Mouse (Mus musculus): ENCODE data around the gene A630073D07Rik. TPM values are rescaled to one million over a fixed set of nuclear protein-coding genes. Genes with fewer than 3 reads are reported as not detected.
"Not testable (repeated sequence)": the region's sequence is repeated elsewhere in the genome, so short reads cannot be mapped to it uniquely, and the experiment has no call there.

A630073D07Rik gene
- polyA plus RNA-seq (2015; fragmentation: Nextera tagmentation; extraction: Ambion mirVana) = not detected in 2 replicates

GRCm38 (mm10) chr6:132651426-132651825, at the start of gene A630073D07Rik:
Gene A630073D07Rik (minus strand): TSS chr6:132651526.
- H3K9me3 ChIP-seq (ENCODE audit: low read length) = no peaks in the 10 kb centered on the region
- H3K4me2 ChIP-seq (replicated peaks; ENCODE audit: low read depth, low read length) = no peak within 1 kb of the TSS
- H3K27ac ChIP-seq (ENCODE audit: low read length) = no peak within 1 kb of the TSS
- WGBS = 74% methylated on average over 1 of the region's 1 CpGs
- H3K9ac ChIP-seq (replicated peaks; ENCODE audit: low read length) = no peak within 1 kb of the TSS
- no peaks in the 10 kb centered on the region for H3K27me3 ChIP-seq (ENCODE audit: insufficient read depth, low read length)
- H3K4me3 ChIP-seq (ENCODE audit: low read length) = no peak within 1 kb of the TSS
- no peaks in the 10 kb centered on the region for H3K4me1 ChIP-seq (ENCODE audit: insufficient read depth, low read length)
- H3K36me3 ChIP-seq (ENCODE audit: insufficient read depth, low read length) = no peaks in the 10 kb centered on the region
- ATAC-seq (ENCODE audit: low FRiP score, low TSS enrichment) = no peak

- H3K9ac ChIP-seq (replicated peaks; ENCODE audit: low read length) = no peak within 1 kb of the TSS
- no peak within 1 kb of the TSS for H3K4me3 ChIP-seq (ENCODE audit: low read length)
- 82% methylated on average over 1 of the region's 1 CpGs for WGBS
- H3K4me1 ChIP-seq (ENCODE audit: insufficient read depth, low read length) = no peaks in the 10 kb centered on the region
- ATAC-seq (ENCODE audit: low FRiP score, low TSS enrichment) = no peak
- no peaks in the 10 kb centered on the region for H3K9me3 ChIP-seq (ENCODE audit: low read length)
- no peaks in the 10 kb centered on the region for H3K27me3 ChIP-seq (ENCODE audit: insufficient read depth, low read length)
- no peaks in the 10 kb centered on the region for H3K36me3 ChIP-seq (ENCODE audit: insufficient read depth, low read length)
- no peak within 1 kb of the TSS for H3K27ac ChIP-seq (ENCODE audit: low read length)
- no peak within 1 kb of the TSS for H3K4me2 ChIP-seq (replicated peaks; ENCODE audit: low read depth, low read length)
Measured at GRCm38 (mm10) chr6:132700907-132701306, 49.6 kb upstream of the A630073D07Rik start, which contains the start of gene Tas2r121. Gene Tas2r121 (minus strand): TSS chr6:132701007.

- not testable (repeated sequence) for H3K36me3 ChIP-seq (ENCODE audit: insufficient read depth, low read length); H3K27me3 ChIP-seq (ENCODE audit: insufficient read depth, low read length); H3K4me3 ChIP-seq (ENCODE audit: low read length); H3K4me2 ChIP-seq (replicated peaks; ENCODE audit: low read depth, low read length); H3K9ac ChIP-seq (replicated peaks; ENCODE audit: low read length); ATAC-seq (ENCODE audit: low FRiP score, low TSS enrichment); H3K4me1 ChIP-seq (ENCODE audit: insufficient read depth, low read length); H3K9me3 ChIP-seq (ENCODE audit: low read length); H3K27ac ChIP-seq (ENCODE audit: low read length)
- WGBS = 75% methylated on average over 7 of the region's 7 CpGs
Measured at GRCm38 (mm10) chr6:132691596-132691995, 40.3 kb upstream of the A630073D07Rik start.

- ATAC-seq (ENCODE audit: low FRiP score, low TSS enrichment) = no peak
- H3K9ac ChIP-seq (replicated peaks; ENCODE audit: low read length) = no peak within 1 kb of the TSS
- H3K4me2 ChIP-seq (replicated peaks; ENCODE audit: low read depth, low read length) = no peak within 1 kb of the TSS
- no peaks in the 10 kb centered on the region for H3K36me3 ChIP-seq (ENCODE audit: insufficient read depth, low read length)
- H3K9me3 ChIP-seq (ENCODE audit: low read length) = no peaks in the 10 kb centered on the region
- no peak within 1 kb of the TSS for H3K4me3 ChIP-seq (ENCODE audit: low read length)
- H3K27me3 ChIP-seq (ENCODE audit: insufficient read depth, low read length) = no peaks in the 10 kb centered on the region
- H3K27ac ChIP-seq (ENCODE audit: low read length) = no peak within 1 kb of the TSS
- no peaks in the 10 kb centered on the region for H3K4me1 ChIP-seq (ENCODE audit: insufficient read depth, low read length)
Measured at GRCm38 (mm10) chr6:132656653-132657052, 5.3 kb upstream of the A630073D07Rik start, which contains the start of gene Tas2r120. Gene Tas2r120 (plus strand): TSS chr6:132656953.

- Histone ChIP-seq H3K9ac (replicated peaks; ENCODE audit: low read length) (no peak overlapping the region), H3K4me2 (replicated peaks; ENCODE audit: low read depth, low read length) (no peak overlapping the region), H3K27ac (ENCODE audit: low read length) (no peak overlapping the region), H3K9me3 (ENCODE audit: low read length) (no peaks in the 10 kb centered on the region), H3K27me3 (ENCODE audit: insufficient read depth, low read length) (no peaks in the 10 kb centered on the region), H3K4me1 (ENCODE audit: insufficient read depth, low read length) (no peaks in the 10 kb centered on the region), H3K4me3 (ENCODE audit: low read length) (no peak overlapping the region), H3K36me3 (ENCODE audit: insufficient read depth, low read length) (no peaks in the 10 kb centered on the region)
- no peak for ATAC-seq (ENCODE audit: low FRiP score, low TSS enrichment)
Measured at GRCm38 (mm10) chr6:132649399-132649798, 1.9 kb downstream of the A630073D07Rik start.

GRCm38 (mm10) chr6:132595613-132596012, 55.7 kb downstream of the A630073D07Rik start, which contains the start of gene Prp2:
Gene Prp2 (plus strand): TSS chr6:132595913.
- ATAC-seq (ENCODE audit: low FRiP score, low TSS enrichment); H3K9ac ChIP-seq (replicated peaks; ENCODE audit: low read length); H3K27me3 ChIP-seq (ENCODE audit: insufficient read depth, low read length); H3K4me3 ChIP-seq (ENCODE audit: low read length); H3K4me1 ChIP-seq (ENCODE audit: insufficient read depth, low read length); H3K4me2 ChIP-seq (replicated peaks; ENCODE audit: low read depth, low read length); H3K9me3 ChIP-seq (ENCODE audit: low read length); H3K36me3 ChIP-seq (ENCODE audit: insufficient read depth, low read length); H3K27ac ChIP-seq (ENCODE audit: low read length): not testable (repeated sequence)
- WGBS = 60% methylated on average over 2 of the region's 2 CpGs

Other genes starting within 250 kb of the A630073D07Rik start
- gene Prh1, start 81.7 kb downstream of the A630073D07Rik start, polyA plus RNA-seq (2015; fragmentation: Nextera tagmentation; extraction: Ambion mirVana) = not detected in 2 replicates
- gene Prp2, start 55.6 kb downstream of the A630073D07Rik start, polyA plus RNA-seq (2015; fragmentation: Nextera tagmentation; extraction: Ambion mirVana) = not detected in 2 replicates
- gene Tas2r120, start 5.4 kb upstream of the A630073D07Rik start, polyA plus RNA-seq (2015; fragmentation: Nextera tagmentation; extraction: Ambion mirVana) = not detected in 2 replicates
- gene Tas2r121, start 49.5 kb upstream of the A630073D07Rik start, polyA plus RNA-seq (2015; fragmentation: Nextera tagmentation; extraction: Ambion mirVana) = not detected in 2 replicates
- not detected in 2 replicates for gene Tas2r122, start 60.4 kb upstream of the A630073D07Rik start, polyA plus RNA-seq (2015; fragmentation: Nextera tagmentation; extraction: Ambion mirVana)
- gene Tas2r115, start 86.5 kb upstream of the A630073D07Rik start, polyA plus RNA-seq (2015; fragmentation: Nextera tagmentation; extraction: Ambion mirVana) = not detected in 2 replicates
- not detected in 2 replicates for gene Tas2r124, start 103.2 kb upstream of the A630073D07Rik start, polyA plus RNA-seq (2015; fragmentation: Nextera tagmentation; extraction: Ambion mirVana)
- not detected in 2 replicates for gene Tas2r102, start 110.6 kb upstream of the A630073D07Rik start, polyA plus RNA-seq (2015; fragmentation: Nextera tagmentation; extraction: Ambion mirVana)
- not detected in 2 replicates for gene Tas2r136, start 126.6 kb upstream of the A630073D07Rik start, polyA plus RNA-seq (2015; fragmentation: Nextera tagmentation; extraction: Ambion mirVana)
- not detected in 2 replicates for gene Tas2r117, start 151.3 kb upstream of the A630073D07Rik start, polyA plus RNA-seq (2015; fragmentation: Nextera tagmentation; extraction: Ambion mirVana)
- gene Tas2r123, start 195.6 kb upstream of the A630073D07Rik start, polyA plus RNA-seq (2015; fragmentation: Nextera tagmentation; extraction: Ambion mirVana) = not detected in 2 replicates
- not detected in 2 replicates for gene Tas2r116, start 203.9 kb upstream of the A630073D07Rik start, polyA plus RNA-seq (2015; fragmentation: Nextera tagmentation; extraction: Ambion mirVana)
- not detected in 2 replicates for gene Tas2r110, start 216.5 kb upstream of the A630073D07Rik start, polyA plus RNA-seq (2015; fragmentation: Nextera tagmentation; extraction: Ambion mirVana)
- gene Tas2r113, start 241.5 kb upstream of the A630073D07Rik start, polyA plus RNA-seq (2015; fragmentation: Nextera tagmentation; extraction: Ambion mirVana) = not detected in 2 replicates